Mouse (Mus musculus) heart, embryonic 11.5 days (tissue): ENCODE measurements around the gene Ppargc1a. TPM values are rescaled to one million over a fixed set of nuclear protein-coding genes. Genes with fewer than 3 reads are reported as not detected.

Experiments used
- ATAC-seq: fragments of 200-750 bp; cut with Nextera tagmentation; replicated peaks from 2 replicates; pipeline ENCODE4 v1.8.0; 2017; ENCODE audit warnings: moderate library complexity; ENCODE audit not compliant: insufficient number of reproducible peaks, low FRiP score, low TSS enrichment
- H3K27ac ChIP-seq: fragments of 300-500 bp; sonication (generic); 2 replicates; pipeline ENCODE4 v1.5.1; 2014; ENCODE audit warnings: mild to moderate bottlenecking, low read depth, low read length
- H3K27me3 ChIP-seq: fragments of 300-500 bp; sonication (generic); 2 replicates; pipeline ENCODE4 v1.6.1; 2014; ENCODE audit warnings: mild to moderate bottlenecking, low read length, mixed read lengths; ENCODE audit not compliant: control insufficient read depth, insufficient read depth
- H3K36me3 ChIP-seq: fragments of 300-500 bp; sonication (generic); 2 replicates; pipeline ENCODE4 v1.6.1; 2014; ENCODE audit warnings: mild to moderate bottlenecking, low read length, moderate library complexity, mixed read lengths; ENCODE audit not compliant: control insufficient read depth, insufficient read depth
- H3K4me1 ChIP-seq: fragments of 300-500 bp; sonication (generic); 2 replicates; pipeline ENCODE4 v1.6.1; 2014; ENCODE audit warnings: low read length; ENCODE audit not compliant: control insufficient read depth, insufficient read depth
- H3K4me2 ChIP-seq: fragments of 300-500 bp; sonication (generic); 2 replicates; pipeline ENCODE4 v1.6.1; 2014; ENCODE audit warnings: mild to moderate bottlenecking, moderate library complexity
- H3K4me3 ChIP-seq: fragments of 300-500 bp; sonication (generic); 2 replicates; pipeline ENCODE4 v1.5.1; 2014; ENCODE audit warnings: low read depth, low read length
- H3K9ac ChIP-seq: fragments of 300-500 bp; sonication (generic); 2 replicates; pipeline ENCODE4 v1.6.1; 2014; ENCODE audit warnings: mild to moderate bottlenecking, low read depth, low read length, moderate library complexity
- H3K9me3 ChIP-seq: fragments of 300-500 bp; sonication (generic); replicated peaks from 2 replicates; pipeline ENCODE4 v1.6.1; 2016; ENCODE audit warnings: low read length; ENCODE audit not compliant: control insufficient read depth
- WGBS: fragments of 180-500 bp; shearing (Covaris S2); extraction: QIAGEN DNeasy Blood & Tissue Kit; methylation state at CpG from one replicate; pipeline ENCODE4 v1.1.7; 2014; ENCODE audit not compliant: insufficient replicate concordance; 5-methylcytosine and 5-hydroxymethylcytosine counted together
- polyA plus RNA-seq: library from polyadenylated mRNA; unstranded; fragments of >200 nt; fragmentation: Nextera tagmentation; extraction: Ambion mirVana; gene quantifications from 2 replicates; pipeline ENCODE4 v1.2.1, GENCODE M21; 2014

Ppargc1a gene
- polyA plus RNA-seq, result 40.1 and 44.6 TPM in 2 replicates

GRCm38 (mm10) chr5:51567659-51568058, at the start of gene Ppargc1a:
Ppargc1a (minus strand) TSS chr5:51567726.
- ATAC-seq, result no peak
- Histone ChIP-seq H3K4me2 (peak within 1 kb of the TSS; percentile 41), H3K27me3 (no peaks in the 10 kb centered on the region), H3K4me3 (no peak within 1 kb of the TSS), H3K9ac (no peak within 1 kb of the TSS), H3K9me3 (no peaks in the 10 kb centered on the region), H3K27ac (peak within 1 kb of the TSS; percentile 74), H3K36me3 (no peaks in the 10 kb centered on the region), H3K4me1 (peaks cover 10% of the 10 kb centered on the region)
- 33% methylated on average over 6 of the region's 6 CpGs for WGBS

GRCm38 (mm10) chr5:51616877-51617276, 49.4 kb upstream of the Ppargc1a start:
- 78% methylated on average over 1 of the region's 1 CpGs for WGBS
- H3K4me1 ChIP-seq, result no peaks in the 10 kb centered on the region
- no peak for ATAC-seq

GRCm38 (mm10) chr5:51612049-51612448, 44.5 kb upstream of the Ppargc1a start:
- Histone ChIP-seq H3K9me3 (no peaks in the 10 kb centered on the region), H3K4me2 (no peak overlapping the region), H3K36me3 (no peaks in the 10 kb centered on the region), H3K4me3 (no peak overlapping the region), H3K4me1 (0 out of 2 replicates have a peak, but pooled peaks cover 4% of the 10 kb centered on the region), H3K27ac (no peak overlapping the region), H3K27me3 (no peaks in the 10 kb centered on the region), H3K9ac (no peak overlapping the region)
- ATAC-seq, result no peak
- 88% methylated on average over 4 of the region's 4 CpGs for WGBS

More at GRCm38 (mm10) chr5:51616877-51617276, 49.4 kb upstream of the Ppargc1a start:
- Histone ChIP-seq H3K4me2 (no peak overlapping the region), H3K9me3 (peaks cover 3% of the 10 kb centered on the region; the same call in 1 of the 2 replicates), H3K36me3 (no peaks in the 10 kb centered on the region), H3K27ac (no peak overlapping the region), H3K9ac (no peak overlapping the region), H3K4me3 (no peak overlapping the region), H3K27me3 (no peaks in the 10 kb centered on the region)

DNA sequence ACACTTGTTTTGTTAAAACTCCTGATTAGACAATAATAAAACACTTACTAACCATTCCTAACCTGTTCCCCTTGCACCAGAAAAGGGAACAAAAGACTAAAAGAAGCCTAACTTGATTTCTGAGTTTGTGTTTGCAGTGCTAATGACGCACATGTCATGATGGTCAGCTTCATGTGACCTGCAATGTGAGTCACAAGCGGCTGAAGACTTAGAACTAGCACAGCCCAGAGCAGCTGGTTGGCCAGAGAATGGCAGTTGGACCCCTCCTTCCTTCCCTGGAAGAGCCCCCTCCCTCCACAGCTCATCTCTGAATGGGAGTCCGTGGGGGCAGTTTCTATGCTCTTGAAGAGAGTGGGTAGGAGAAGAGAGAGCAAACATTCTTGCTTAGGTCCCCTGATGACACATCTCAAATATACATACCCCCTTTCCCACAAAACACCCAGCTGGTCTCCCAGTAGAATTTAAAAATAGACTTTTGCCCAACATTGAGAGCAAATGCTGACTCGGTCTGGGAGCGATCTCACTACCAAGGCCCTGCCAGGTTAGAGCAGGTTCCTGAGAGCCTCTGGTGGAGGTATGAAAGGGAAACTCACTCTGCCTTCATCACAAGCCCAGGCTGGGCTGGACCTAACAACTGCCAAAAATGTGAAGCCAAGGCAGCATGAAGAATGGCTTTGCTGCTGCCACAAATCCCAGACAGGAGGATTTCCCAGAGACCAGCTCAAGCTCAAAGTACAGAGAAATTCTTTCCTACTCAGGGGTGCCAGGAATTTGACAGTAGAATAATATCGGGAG, 40.4 kb upstream of the Ppargc1a start:
- no peaks in the 10 kb centered on the region for H3K36me3 ChIP-seq
- H3K27me3 ChIP-seq, result no peaks in the 10 kb centered on the region
- no peak overlapping the region for H3K27ac ChIP-seq
- no peak overlapping the region for H3K4me2 ChIP-seq
- H3K9me3 ChIP-seq, result no peaks in the 10 kb centered on the region
- WGBS, result 71% methylated on average over 6 of the region's 6 CpGs
- H3K4me1 ChIP-seq, result 0 out of 2 replicates have a peak, but pooled peaks cover 4% of the 10 kb centered on the region
- no peak for ATAC-seq
- H3K4me3 ChIP-seq, result no peak overlapping the region
- H3K9ac ChIP-seq, result no peak overlapping the region

GRCm38 (mm10) chr5:51599549-51599948, 32.0 kb upstream of the Ppargc1a start:
- H3K4me2 ChIP-seq, result no peak overlapping the region
- no peak overlapping the region for H3K4me3 ChIP-seq
- no peaks in the 10 kb centered on the region for H3K9me3 ChIP-seq
- H3K27ac ChIP-seq, result 0 out of 2 replicates have a peak overlapping the region, but pooled peaks have one; percentile 17
- ATAC-seq, result 0 out of 2 replicates have a peak, but pooled peaks have one; percentile 49
- peaks cover 4% of the 10 kb centered on the region; the same call in 1 of the 2 replicates for H3K4me1 ChIP-seq
- no peaks in the 10 kb centered on the region for H3K36me3 ChIP-seq
- no peak overlapping the region for H3K9ac ChIP-seq
- H3K27me3 ChIP-seq, result no peaks in the 10 kb centered on the region
- WGBS, result 24% methylated on average over 6 of the region's 6 CpGs

- H3K4me3 ChIP-seq, result no peak overlapping the region
- H3K27ac ChIP-seq, result no peak overlapping the region
- 85% methylated on average over 9 of the region's 9 CpGs for WGBS
- ATAC-seq, result no peak
- H3K36me3 ChIP-seq, result no peaks in the 10 kb centered on the region
- H3K4me2 ChIP-seq, result no peak overlapping the region
- H3K27me3 ChIP-seq, result no peaks in the 10 kb centered on the region
- peaks cover 23% of the 10 kb centered on the region for H3K4me1 ChIP-seq
- no peak overlapping the region for H3K9ac ChIP-seq
- no peaks in the 10 kb centered on the region for H3K9me3 ChIP-seq
These were observed 28.1 kb upstream of the Ppargc1a start for GRCm38 (mm10) chr5:51595644-51596043.

GRCm38 (mm10) chr5:51592206-51592605, 24.7 kb upstream of the Ppargc1a start:
- no peak overlapping the region for H3K4me3 ChIP-seq
- H3K27me3 ChIP-seq, result no peaks in the 10 kb centered on the region
- WGBS, result 25% methylated on average over 5 of the region's 5 CpGs
- H3K9ac ChIP-seq, result no peak overlapping the region
- H3K9me3 ChIP-seq, result no peaks in the 10 kb centered on the region
- no peak overlapping the region; the same call in 1 of the 2 replicates for H3K27ac ChIP-seq
- no peak overlapping the region for H3K4me2 ChIP-seq
- no peaks in the 10 kb centered on the region for H3K36me3 ChIP-seq
- no peak for ATAC-seq
- peaks cover 19% of the 10 kb centered on the region for H3K4me1 ChIP-seq

GRCm38 (mm10) chr5:51591537-51592154, 24.1 kb upstream of the Ppargc1a start:
- ATAC-seq, result no peak
- Histone ChIP-seq H3K9ac (peak overlapping the region; percentile 39; the same call in 1 of the 2 replicates), H3K4me2 (peak overlapping the region; percentile 43), H3K4me1 (peaks cover 19% of the 10 kb centered on the region), H3K4me3 (no peak overlapping the region), H3K9me3 (no peaks in the 10 kb centered on the region), H3K36me3 (no peaks in the 10 kb centered on the region), H3K27me3 (no peaks in the 10 kb centered on the region), H3K27ac (peak overlapping the region; percentile 79)
- 7% methylated on average over 11 of the region's 11 CpGs for WGBS
